7 mouse cellular contexts compared by ENCODE assay signal in genomic region chr12:86001120-86001655, GRCm38 (mm10).
DNase-seq lines count a peak whose midpoint lies in the region; ATAC-seq and TF ChIP-seq lines count a peak whose summit lies in the region.

No protein-coding gene starts in this region.

- peak; percentile 47; the same call in 1 of the 2 replicates for ATAC-seq in lung, embryonic 15.5 days (ENCODE audit: borderline replicate concordance, extremely low read depth, low FRiP score, low TSS enrichment)
- no peak for ATAC-seq in forebrain, embryonic 15.5 days (replicated peaks)
- ATAC-seq in intestine, postnatal 0 days = no peak
- 0 out of 2 replicates have a peak, but pooled peaks have one; percentile 23 for ATAC-seq in stomach, embryonic 14.5 days (ENCODE audit: insufficient number of reproducible peaks, insufficient read depth, low FRiP score, low read depth)
- ATAC-seq in megakaryocyte, adult 5-6 weeks (ENCODE audit: poor library complexity, severe bottlenecking) = no peak

- no peak overlapping the region for H3K4me2 ChIP-seq in lung, embryonic 15.5 days
- no peak overlapping the region for H3K4me2 ChIP-seq in forebrain, embryonic 15.5 days (replicated peaks)
- H3K4me2 ChIP-seq in intestine, postnatal 0 days (replicated peaks; ENCODE audit: low read depth) = no peak overlapping the region
- H3K4me2 ChIP-seq in stomach, embryonic 14.5 days (replicated peaks; ENCODE audit: low read depth, low read length) = no peak overlapping the region

- peak overlapping the region; percentile 83 for H3K27ac ChIP-seq in lung, embryonic 15.5 days
- peak overlapping the region; percentile 58 for H3K27ac ChIP-seq in forebrain, embryonic 15.5 days (replicated peaks)
- peak overlapping the region; percentile 57; the same call in 1 of the 2 replicates for H3K27ac ChIP-seq in intestine, postnatal 0 days (ENCODE audit: low read depth, low read length)
- peak overlapping the region; percentile 82 for H3K27ac ChIP-seq in stomach, embryonic 14.5 days (ENCODE audit: low read length)

- 0 out of 2 replicates have a peak, but pooled peaks cover 2% of the 10 kb centered on the region for H3K36me3 ChIP-seq in lung, embryonic 15.5 days
- no peaks in the 10 kb centered on the region for H3K36me3 ChIP-seq in forebrain, embryonic 15.5 days
- peaks cover 7% of the 10 kb centered on the region; the same call in 1 of the 2 replicates for H3K36me3 ChIP-seq in intestine, postnatal 0 days (ENCODE audit: control insufficient read depth, insufficient read depth)
- no peaks in the 10 kb centered on the region for H3K36me3 ChIP-seq in stomach, embryonic 14.5 days (ENCODE audit: control insufficient read depth, insufficient read depth, low read length)

- H3K9ac ChIP-seq in lung, embryonic 15.5 days = 0 out of 2 replicates have a peak overlapping the region, but pooled peaks have one; percentile 3
- H3K9ac ChIP-seq in forebrain, embryonic 15.5 days (replicated peaks) = no peak overlapping the region
- H3K9ac ChIP-seq in intestine, postnatal 0 days (ENCODE audit: low read depth, low read length) = no peak overlapping the region
- H3K9ac ChIP-seq in stomach, embryonic 14.5 days (replicated peaks; ENCODE audit: low read depth, low read length) = no peak overlapping the region

- no peak for DNase-seq in lung, postnatal 4 days
- no peak for DNase-seq in adipocyte (ENCODE audit: low spot score)

- H3K27me3 ChIP-seq in lung, embryonic 15.5 days = no peaks in the 10 kb centered on the region
- no peaks in the 10 kb centered on the region for H3K27me3 ChIP-seq in forebrain, embryonic 15.5 days
- H3K27me3 ChIP-seq in intestine, postnatal 0 days (replicated peaks; ENCODE audit: control insufficient read depth, insufficient read depth, low read length) = no peaks in the 10 kb centered on the region
- no peaks in the 10 kb centered on the region for H3K27me3 ChIP-seq in stomach, embryonic 14.5 days (ENCODE audit: control insufficient read depth, insufficient read depth, low read length)

- 23% methylated on average over 7 of the region's 7 CpGs for WGBS in lung, embryonic 15.5 days
- 35% methylated on average over 7 of the region's 7 CpGs for WGBS in forebrain, embryonic 15.5 days
- whole genome bisulfite sequencing in intestine, postnatal 0 days = 60% methylated on average over 7 of the region's 7 CpGs
- 21% methylated on average over 7 of the region's 7 CpGs for WGBS in stomach, embryonic 14.5 days

- no peaks in the 10 kb centered on the region for H3K9me3 ChIP-seq in lung, embryonic 15.5 days
- H3K9me3 ChIP-seq in forebrain, embryonic 15.5 days = no peaks in the 10 kb centered on the region
- H3K9me3 ChIP-seq in intestine, postnatal 0 days (ENCODE audit: control insufficient read depth) = no peaks in the 10 kb centered on the region
- H3K9me3 ChIP-seq in stomach, embryonic 14.5 days (ENCODE audit: control insufficient read depth, low read depth, low read length) = no peaks in the 10 kb centered on the region

- peaks cover 21% of the 10 kb centered on the region for H3K4me1 ChIP-seq in lung, embryonic 15.5 days
- H3K4me1 ChIP-seq in forebrain, embryonic 15.5 days = peaks cover 15% of the 10 kb centered on the region
- H3K4me1 ChIP-seq in intestine, postnatal 0 days (replicated peaks; ENCODE audit: control insufficient read depth, insufficient read depth, low read length) = no peaks in the 10 kb centered on the region
- H3K4me1 ChIP-seq in stomach, embryonic 14.5 days (ENCODE audit: control insufficient read depth, insufficient read depth, low read length) = peaks cover 5% of the 10 kb centered on the region

- no peak overlapping the region for H3K4me3 ChIP-seq in lung, embryonic 15.5 days
- H3K4me3 ChIP-seq in forebrain, embryonic 15.5 days = no peak overlapping the region
- H3K4me3 ChIP-seq in intestine, postnatal 0 days (ENCODE audit: low read depth, low read length) = no peak overlapping the region
- H3K4me3 ChIP-seq in stomach, embryonic 14.5 days (ENCODE audit: low read depth, low read length) = no peak overlapping the region

- TF ChIP-seq CTCF in intestine, postnatal 0 days (IDR thresholded peaks at IDR 0.05; ENCODE audit: low read depth) = no peak

Comparison
In these comparisons a context has a peak if more than half of its experiments do, and no peak if none do; other contexts are left out.
1. ATAC-seq: peak in lung, embryonic 15.5 days (single experiment) and stomach, embryonic 14.5 days (single experiment); none in forebrain, embryonic 15.5 days (single experiment), intestine, postnatal 0 days (single experiment) and megakaryocyte, adult 5-6 weeks (single experiment).
2. Peak in every context shown above with its lines, with median percentiles within 50 percentile points of each other: H3K27ac ChIP-seq.